Mouse (Mus musculus) megakaryocyte, embryonic 14.5 days (primary cell): ENCODE measurements around the gene 4930432M17Rik.

ENCODE experiments used
- FLI1 ChIP-seq: IDR thresholded peaks from 2 replicates; pipeline ENCODE4 v1.6.1; 2012; ENCODE audit warnings: low read length, inconsistent platforms, mixed read lengths
- GATA1 ChIP-seq: IDR thresholded peaks from 3 replicates; pipeline ENCODE4 v1.6.1; 2012; ENCODE audit warnings: mixed read lengths, low read length, inconsistent platforms, borderline replicate concordance

DNA sequence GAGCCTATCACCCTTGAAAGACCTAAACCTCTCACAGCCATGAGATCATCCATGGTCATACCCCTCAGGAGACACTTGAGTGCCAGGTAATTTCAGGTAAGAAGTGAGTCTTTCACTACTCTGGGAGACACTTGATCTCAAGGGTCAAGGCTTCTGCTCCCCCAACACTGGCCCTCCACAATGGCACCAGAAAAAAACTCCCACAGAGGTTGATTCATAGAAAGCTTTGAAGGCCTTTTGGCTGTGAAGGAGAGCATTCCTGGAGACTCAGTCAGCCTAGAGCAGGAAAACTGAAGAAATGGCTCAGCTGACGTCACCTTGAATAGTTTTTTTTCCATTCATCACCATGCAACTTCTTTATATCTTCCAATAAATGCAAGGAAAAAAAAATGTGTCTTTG is 18.4 kb upstream of the 4930432M17Rik start:
- no peak for TF ChIP-seq GATA1
- TF ChIP-seq FLI1 = no peak
